Mouse (Mus musculus): ENCODE measurements around the gene Oxct1. TPM values are rescaled to one million over a fixed set of nuclear protein-coding genes. Genes with fewer than 3 reads are reported as not detected.

Gene Oxct1
- polyA plus RNA-seq, 1 experiment from 2014 or later = 210 TPM

GRCm38 (mm10) chr15:4087446-4087845 is 61.3 kb downstream of the Oxct1 start:
- Histone ChIP-seq H3K4me3 (ENCODE audit: low read depth, low read length) (no peak overlapping the region), H3K27me3 (ENCODE audit: insufficient read depth, low read length) (no peaks in the 10 kb centered on the region), H3K9me3 (ENCODE audit: low read depth, low read length) (no peaks in the 10 kb centered on the region), H3K27ac (ENCODE audit: low read depth) (no peak overlapping the region), H3K9ac (no peak overlapping the region), H3K4me1 (ENCODE audit: insufficient read depth) (no peaks in the 10 kb centered on the region), H3K36me3 (ENCODE audit: insufficient read depth) (peaks cover 12% of the 10 kb centered on the region), H3K4me2 (no peak overlapping the region)
- TF ChIP-seq CTCF (IDR thresholded peaks at IDR 0.05; ENCODE audit: low read depth) = no peak
- DNase-seq (no peak), ATAC-seq (ENCODE audit: insufficient read depth) (no peak)
- 61% methylated on average over 4 of the region's 4 CpGs for WGBS

- WGBS = 60% methylated on average over 7 of the region's 7 CpGs
- ATAC-seq (ENCODE audit: insufficient read depth) (no peak), DNase-seq (no peak)
- no peaks in the 10 kb centered on the region for H3K9me3 ChIP-seq (ENCODE audit: low read depth, low read length)
- no peak for TF ChIP-seq CTCF (IDR thresholded peaks at IDR 0.05; ENCODE audit: low read depth)
- H3K4me1 ChIP-seq (ENCODE audit: insufficient read depth) = no peaks in the 10 kb centered on the region
- H3K4me2 ChIP-seq = no peak overlapping the region
- H3K36me3 ChIP-seq (ENCODE audit: insufficient read depth) = peaks cover 14% of the 10 kb centered on the region
- H3K27ac ChIP-seq (ENCODE audit: low read depth) = no peak overlapping the region
- no peak overlapping the region for H3K9ac ChIP-seq
- H3K4me3 ChIP-seq (ENCODE audit: low read depth, low read length) = no peak overlapping the region
- H3K27me3 ChIP-seq (ENCODE audit: insufficient read depth, low read length) = no peaks in the 10 kb centered on the region
These were observed 61.7 kb downstream of the Oxct1 start for GRCm38 (mm10) chr15:4087914-4088313.

- ATAC-seq (ENCODE audit: insufficient read depth) = no peak
- no peak for TF ChIP-seq CTCF (IDR thresholded peaks at IDR 0.05; ENCODE audit: low read depth)
- no peak for DNase-seq
- Histone ChIP-seq H3K4me3 (ENCODE audit: low read depth, low read length) (no peak overlapping the region), H3K9me3 (ENCODE audit: low read depth, low read length) (no peaks in the 10 kb centered on the region), H3K36me3 (ENCODE audit: insufficient read depth) (peaks cover 20% of the 10 kb centered on the region), H3K27me3 (ENCODE audit: insufficient read depth, low read length) (no peaks in the 10 kb centered on the region), H3K9ac (no peak overlapping the region), H3K4me2 (no peak overlapping the region), H3K27ac (ENCODE audit: low read depth) (no peak overlapping the region), H3K4me1 (ENCODE audit: insufficient read depth) (no peaks in the 10 kb centered on the region)
- 76% methylated on average over 3 of the region's 3 CpGs for WGBS
These were observed 64.4 kb downstream of the Oxct1 start for GRCm38 (mm10) chr15:4090601-4091000.

- ATAC-seq (ENCODE audit: insufficient read depth) (no peak), DNase-seq (peak; percentile 42)
- Histone ChIP-seq H3K36me3 (ENCODE audit: insufficient read depth) (peaks cover 22% of the 10 kb centered on the region), H3K4me1 (ENCODE audit: insufficient read depth) (no peaks in the 10 kb centered on the region), H3K27me3 (ENCODE audit: insufficient read depth, low read length) (no peaks in the 10 kb centered on the region), H3K9me3 (ENCODE audit: low read depth, low read length) (no peaks in the 10 kb centered on the region), H3K4me2 (no peak overlapping the region), H3K9ac (no peak overlapping the region), H3K4me3 (ENCODE audit: low read depth, low read length) (no peak overlapping the region), H3K27ac (ENCODE audit: low read depth) (no peak overlapping the region)
- WGBS = 75% methylated on average over 2 of the region's 2 CpGs
- no peak for TF ChIP-seq CTCF (IDR thresholded peaks at IDR 0.05; ENCODE audit: low read depth)
These were observed 66.4 kb downstream of the Oxct1 start for GRCm38 (mm10) chr15:4092586-4092985.

GRCm38 (mm10) chr15:4100341-4100921 is 74.2 kb downstream of the Oxct1 start:
- peaks cover 36% of the 10 kb centered on the region for H3K36me3 ChIP-seq (ENCODE audit: insufficient read depth)
- H3K4me1 ChIP-seq (ENCODE audit: insufficient read depth) = no peaks in the 10 kb centered on the region
- no peak for ATAC-seq (ENCODE audit: insufficient read depth)
- DNase-seq = no peak
- H3K4me2 ChIP-seq = no peak overlapping the region
- no peak for TF ChIP-seq CTCF (IDR thresholded peaks at IDR 0.05; ENCODE audit: low read depth)
- H3K9ac ChIP-seq = no peak overlapping the region
- WGBS = 91% methylated on average over 10 of the region's 10 CpGs
- H3K27me3 ChIP-seq (ENCODE audit: insufficient read depth, low read length) = no peaks in the 10 kb centered on the region
- no peak overlapping the region for H3K4me3 ChIP-seq (ENCODE audit: low read depth, low read length)
- no peaks in the 10 kb centered on the region for H3K9me3 ChIP-seq (ENCODE audit: low read depth, low read length)
- H3K27ac ChIP-seq (ENCODE audit: low read depth) = no peak overlapping the region

GRCm38 (mm10) chr15:4101025-4101424 is 74.8 kb downstream of the Oxct1 start:
- Histone ChIP-seq H3K4me1 (ENCODE audit: insufficient read depth) (no peaks in the 10 kb centered on the region), H3K36me3 (ENCODE audit: insufficient read depth) (peaks cover 33% of the 10 kb centered on the region), H3K27me3 (ENCODE audit: insufficient read depth, low read length) (no peaks in the 10 kb centered on the region), H3K27ac (ENCODE audit: low read depth) (no peak overlapping the region), H3K4me3 (ENCODE audit: low read depth, low read length) (no peak overlapping the region), H3K9me3 (ENCODE audit: low read depth, low read length) (no peaks in the 10 kb centered on the region), H3K9ac (no peak overlapping the region), H3K4me2 (no peak overlapping the region)
- DNase-seq (no peak), ATAC-seq (ENCODE audit: insufficient read depth) (no peak)
- no peak for TF ChIP-seq CTCF (IDR thresholded peaks at IDR 0.05; ENCODE audit: low read depth)
- WGBS = 90% methylated on average over 10 of the region's 10 CpGs

GRCm38 (mm10) chr15:4104319-4104718 is 78.1 kb downstream of the Oxct1 start:
- no peak for TF ChIP-seq CTCF (IDR thresholded peaks at IDR 0.05; ENCODE audit: low read depth)
- peaks cover 28% of the 10 kb centered on the region for H3K36me3 ChIP-seq (ENCODE audit: insufficient read depth)

More at GRCm38 (mm10) chr15:4104319-4104718, 78.1 kb downstream of the Oxct1 start:
- Histone ChIP-seq H3K27me3 (ENCODE audit: insufficient read depth, low read length) (no peaks in the 10 kb centered on the region), H3K9ac (no peak overlapping the region), H3K4me1 (ENCODE audit: insufficient read depth) (no peaks in the 10 kb centered on the region), H3K9me3 (ENCODE audit: low read depth, low read length) (no peaks in the 10 kb centered on the region), H3K27ac (ENCODE audit: low read depth) (no peak overlapping the region), H3K4me2 (no peak overlapping the region), H3K4me3 (ENCODE audit: low read depth, low read length) (no peak overlapping the region)
- DNase-seq = peak; percentile 12
- ATAC-seq (ENCODE audit: insufficient read depth) = no peak
- 42% methylated on average over 12 of the region's 12 CpGs for WGBS

All from lung, embryonic 14.5 days (tissue).